Mouse (Mus musculus): ENCODE results near the gene Plcl2.

DNA sequence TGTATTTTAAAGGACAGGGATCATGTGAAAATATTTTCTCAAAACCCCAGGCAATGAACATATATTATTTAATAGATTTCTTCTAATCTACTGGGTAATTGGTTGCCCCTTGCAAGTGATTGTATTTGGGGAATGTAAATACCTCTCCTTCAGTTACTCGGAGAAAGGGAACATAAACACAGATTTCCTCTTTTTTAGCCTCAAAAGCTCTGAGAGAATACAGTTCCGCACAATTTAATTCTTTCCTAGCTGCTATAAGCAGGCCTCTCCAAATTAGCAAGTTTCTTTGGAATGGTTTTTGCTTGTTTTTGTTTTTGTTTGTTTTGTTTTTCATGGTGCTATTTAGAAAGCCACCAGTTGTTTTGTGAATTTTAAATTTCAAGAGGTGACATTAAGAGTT is 1.1 kb downstream of the Plcl2 start:
- TF ChIP-seq CTCF (IDR thresholded peaks at IDR 0.05; ENCODE audit: control insufficient read depth, insufficient read depth, insufficient replicate concordance, low read depth, low read length) (no peak), POLR2A (IDR thresholded peaks at IDR 0.05; ENCODE audit: control insufficient read depth, low read depth, low read length) (no peak)

All from testis, adult 2 months (tissue).